Mouse (Mus musculus): ENCODE data around the gene Mipol1.

The Mipol1 gene

GRCm38 (mm10) chr12:57515702-57516377 lies 285.6 kb downstream of the Mipol1 start:
- no peak for DNase-seq (ENCODE audit: low read depth, low spot score)

- DNase-seq (ENCODE audit: low read depth, low spot score), result no peak
Observed at GRCm38 (mm10) chr12:57528335-57528734, 298.1 kb downstream of the Mipol1 start.

- DNase-seq (ENCODE audit: low read depth, low spot score), result peak; percentile 46
Observed at GRCm38 (mm10) chr12:57530474-57530873, 300.2 kb downstream of the Mipol1 start.

DNA sequence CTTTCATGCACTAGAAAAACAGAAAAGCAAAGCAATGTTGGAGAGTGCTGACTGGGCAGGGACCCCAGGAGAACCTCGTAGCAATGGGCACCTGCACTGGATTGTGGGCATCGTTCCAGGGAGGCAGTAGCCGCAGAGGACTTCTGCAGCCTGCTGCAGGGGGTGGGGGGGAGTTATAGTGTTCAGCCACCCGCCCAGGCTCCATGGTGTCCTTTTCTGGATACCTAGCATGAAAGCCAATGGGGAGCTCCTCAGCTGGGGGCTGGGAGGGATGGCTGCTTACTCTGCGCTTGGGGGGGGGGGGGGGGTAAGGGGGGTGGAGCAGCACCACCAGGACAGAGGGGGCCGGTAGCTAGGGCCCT lies 304.3 kb downstream of the Mipol1 start:
- DNase-seq (ENCODE audit: low read depth, low spot score), result no peak

DNA sequence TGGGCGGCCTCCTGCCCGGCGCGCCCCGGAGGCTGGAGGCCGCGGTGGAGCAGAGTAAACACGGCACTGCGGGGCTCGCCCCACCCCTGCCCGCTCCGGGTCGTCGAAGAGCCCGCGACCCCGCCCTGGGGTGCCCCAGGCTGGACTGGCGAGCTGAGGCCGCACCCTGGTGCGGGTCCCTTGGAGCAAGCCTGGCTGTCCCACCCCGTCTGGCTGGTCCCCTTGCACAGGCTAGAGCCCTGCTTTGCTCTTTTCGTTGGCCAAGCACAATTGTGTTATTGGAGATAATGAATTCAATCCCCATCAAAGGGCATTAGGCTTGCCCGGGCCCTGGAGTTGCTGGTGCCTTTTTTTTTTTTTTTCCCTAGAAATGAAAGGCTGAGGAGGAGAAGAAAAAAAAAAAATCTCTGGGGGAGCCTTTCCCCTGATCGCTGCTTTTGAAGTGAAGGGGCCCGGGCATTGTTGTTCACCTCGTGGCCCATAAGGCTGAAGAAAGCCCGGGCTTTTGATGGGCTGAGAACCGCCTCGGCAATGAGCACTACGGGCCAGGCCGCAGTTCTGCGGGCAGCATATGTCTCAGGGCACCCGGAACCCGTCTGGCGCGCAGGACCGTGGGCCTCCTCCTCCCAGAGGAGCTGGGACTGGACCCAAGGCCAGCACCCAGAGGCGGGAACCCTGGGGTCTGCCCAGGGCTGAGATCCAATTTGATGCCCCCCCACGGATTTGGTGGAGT lies 304.8 kb downstream of the Mipol1 start:
- no peak for DNase-seq (ENCODE audit: low read depth, low spot score)

DNA sequence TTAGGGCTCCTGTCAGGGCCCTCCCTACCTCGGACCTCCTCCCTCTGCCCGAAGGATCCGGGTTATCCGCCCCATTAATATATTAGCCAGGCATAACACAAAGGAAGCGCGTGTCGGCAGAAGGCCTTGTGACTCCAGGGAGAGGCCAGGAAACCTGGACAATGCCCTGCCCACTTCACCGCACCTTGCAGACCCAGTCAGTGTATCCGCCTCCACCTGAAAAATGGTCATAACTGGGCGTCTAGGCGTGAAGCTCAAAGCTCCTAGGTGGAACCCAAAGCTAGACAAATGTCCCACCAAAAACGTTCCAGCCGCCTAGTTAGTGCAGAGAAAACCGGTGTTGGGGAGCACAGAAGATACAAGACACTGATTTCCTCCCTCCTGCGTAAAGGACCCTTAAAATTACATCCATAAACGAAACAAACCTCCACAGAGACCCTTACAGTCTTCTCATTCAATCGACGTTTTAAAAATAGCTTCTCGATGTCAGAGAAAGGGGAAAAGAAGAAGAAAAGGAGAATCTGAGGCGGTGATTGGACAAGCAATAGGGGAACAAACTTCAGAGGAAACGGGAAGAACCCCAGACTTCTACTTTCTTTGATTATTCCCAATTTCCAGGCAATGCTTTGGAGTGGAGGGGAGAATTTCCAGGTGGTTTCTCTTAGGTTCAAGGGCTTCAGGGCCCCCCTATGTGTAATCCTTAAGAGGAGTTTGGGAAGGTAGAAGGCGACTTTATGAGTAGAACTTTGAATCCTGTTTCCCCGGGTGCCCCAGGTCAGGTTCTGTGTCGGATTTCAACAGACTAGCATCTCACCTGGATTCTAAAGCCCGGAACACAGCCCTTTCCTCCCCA lies 306.1 kb downstream of the Mipol1 start:
- DNase-seq (ENCODE audit: low read depth, low spot score), result no peak

DNA sequence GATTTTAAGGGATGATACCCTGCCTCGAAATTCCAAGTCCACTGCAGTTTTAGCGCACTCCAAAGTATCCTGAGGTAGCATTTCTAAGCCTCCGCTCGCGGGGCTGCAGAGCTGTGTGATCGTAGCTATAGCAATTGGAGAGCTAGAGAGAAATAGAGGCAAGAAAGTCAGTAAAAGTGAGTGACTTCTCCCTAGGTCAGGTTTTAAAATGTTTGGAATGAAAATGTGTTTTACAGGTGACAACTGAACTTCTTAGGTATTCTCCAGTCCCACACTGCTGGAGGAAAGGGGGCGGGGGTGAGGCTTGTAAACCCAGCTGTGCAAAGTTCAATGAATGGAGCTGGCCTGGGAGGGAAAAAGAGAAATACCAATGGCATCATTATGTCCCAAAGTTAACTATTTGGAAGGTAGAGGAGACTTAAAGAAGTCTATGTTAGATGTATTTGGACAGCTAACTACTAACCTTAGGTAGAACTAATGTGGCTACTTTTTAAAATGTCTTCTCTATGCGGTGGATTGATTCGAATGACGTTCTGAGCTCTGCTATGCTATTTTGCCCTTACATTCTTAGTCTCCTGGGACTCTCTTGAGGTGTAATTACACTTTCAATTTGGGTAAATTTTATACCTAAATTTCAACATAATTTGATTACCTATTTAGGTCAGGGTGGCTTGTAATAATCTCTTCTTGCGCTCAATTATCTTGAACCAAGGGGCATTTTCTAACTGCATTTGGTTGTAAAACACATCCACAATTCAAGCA lies 306.9 kb downstream of the Mipol1 start:
- DNase-seq (ENCODE audit: low read depth, low spot score), result no peak

GRCm38 (mm10) chr12:57537791-57538587 lies 307.8 kb downstream of the Mipol1 start:
- DNase-seq (ENCODE audit: low read depth, low spot score), result no peak

DNA sequence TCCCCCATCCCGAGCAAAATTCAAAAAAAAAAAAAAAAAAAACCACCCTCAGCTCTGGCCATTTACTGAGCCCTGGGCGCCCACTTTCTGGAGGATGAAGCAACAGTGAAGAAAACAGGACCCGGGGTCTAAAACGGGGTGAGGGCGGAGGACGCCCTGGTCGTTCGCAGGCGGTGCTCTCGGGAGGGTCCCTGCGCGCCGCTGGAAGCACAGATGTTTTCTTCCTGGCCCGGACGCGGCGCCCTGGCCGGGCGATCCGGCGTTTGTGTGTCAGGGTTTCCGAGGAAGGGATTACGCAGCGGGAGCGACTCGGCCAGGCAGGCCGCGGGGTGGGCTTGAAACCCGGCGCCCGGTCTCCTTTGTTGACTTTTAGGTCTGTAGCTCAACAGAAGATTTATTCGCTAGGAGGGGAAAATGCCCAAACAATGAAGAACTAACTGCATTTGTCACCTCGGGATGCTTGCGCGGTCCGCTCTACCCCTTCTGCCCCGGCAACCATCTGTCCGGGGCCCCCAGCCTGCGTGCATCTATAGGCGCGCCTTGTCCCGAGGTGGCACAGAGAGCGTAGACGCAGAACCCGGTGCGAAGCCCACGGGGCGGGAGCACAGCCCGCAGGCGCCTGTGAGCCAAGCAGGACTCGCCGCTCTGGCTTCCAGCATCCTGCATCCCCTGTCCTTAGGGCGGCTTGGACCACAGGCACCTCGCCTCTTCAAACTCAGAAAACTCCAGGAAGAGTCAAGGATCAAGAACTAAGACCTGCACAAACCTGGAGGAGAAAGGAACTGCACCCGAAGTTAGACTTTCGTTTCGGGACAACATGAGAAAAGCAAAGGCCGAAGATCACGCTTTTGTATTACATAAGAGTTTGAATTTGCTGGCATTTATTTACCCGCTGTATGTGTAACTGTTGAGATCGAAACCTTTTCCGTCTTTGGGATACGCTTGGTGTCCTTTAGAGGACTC lies 308.6 kb downstream of the Mipol1 start:
- DNase-seq (ENCODE audit: low read depth, low spot score), result peak; percentile 66

DNA sequence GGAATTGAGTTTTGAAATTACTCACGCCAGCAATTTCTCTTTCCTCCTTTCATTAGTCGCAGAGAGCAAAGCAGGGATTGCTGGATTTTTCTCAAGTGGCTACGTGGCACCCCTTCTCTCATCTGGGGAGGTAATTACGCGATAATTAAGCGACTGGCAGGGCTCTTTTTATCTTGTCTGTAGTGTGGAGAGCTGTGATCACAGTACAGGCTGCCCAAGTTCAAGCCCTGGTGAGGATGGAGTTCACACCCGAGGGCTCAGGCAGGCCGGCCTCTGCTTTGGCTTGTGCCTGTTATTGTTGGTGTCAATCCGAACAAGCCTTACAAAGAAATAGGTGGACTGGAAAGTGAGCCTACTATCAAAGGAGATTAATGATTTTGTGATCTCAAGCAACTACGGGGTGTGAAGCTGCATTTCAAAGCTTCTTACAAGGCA lies 309.3 kb downstream of the Mipol1 start:
- no peak for DNase-seq (ENCODE audit: low read depth, low spot score)

DNA sequence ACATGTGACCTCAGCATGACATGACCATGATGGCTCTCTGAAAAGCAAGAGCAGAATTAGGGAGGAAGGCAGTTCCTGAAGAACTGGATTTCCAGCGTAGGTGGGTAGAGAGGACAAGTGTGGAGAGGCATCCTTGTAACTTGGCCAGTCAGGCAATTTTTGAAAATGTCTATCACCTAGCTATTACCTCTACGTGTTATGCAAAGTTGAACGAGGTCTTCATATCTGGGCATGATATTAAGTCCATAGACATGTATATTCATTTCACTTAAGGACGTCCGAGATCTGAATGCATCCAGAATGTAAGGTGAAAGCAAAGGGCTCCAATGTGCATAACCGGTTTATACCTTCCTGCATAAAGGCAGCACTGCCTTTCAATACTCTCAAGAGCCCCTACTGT lies 310.9 kb downstream of the Mipol1 start:
- no peak for DNase-seq (ENCODE audit: low read depth, low spot score)

DNA sequence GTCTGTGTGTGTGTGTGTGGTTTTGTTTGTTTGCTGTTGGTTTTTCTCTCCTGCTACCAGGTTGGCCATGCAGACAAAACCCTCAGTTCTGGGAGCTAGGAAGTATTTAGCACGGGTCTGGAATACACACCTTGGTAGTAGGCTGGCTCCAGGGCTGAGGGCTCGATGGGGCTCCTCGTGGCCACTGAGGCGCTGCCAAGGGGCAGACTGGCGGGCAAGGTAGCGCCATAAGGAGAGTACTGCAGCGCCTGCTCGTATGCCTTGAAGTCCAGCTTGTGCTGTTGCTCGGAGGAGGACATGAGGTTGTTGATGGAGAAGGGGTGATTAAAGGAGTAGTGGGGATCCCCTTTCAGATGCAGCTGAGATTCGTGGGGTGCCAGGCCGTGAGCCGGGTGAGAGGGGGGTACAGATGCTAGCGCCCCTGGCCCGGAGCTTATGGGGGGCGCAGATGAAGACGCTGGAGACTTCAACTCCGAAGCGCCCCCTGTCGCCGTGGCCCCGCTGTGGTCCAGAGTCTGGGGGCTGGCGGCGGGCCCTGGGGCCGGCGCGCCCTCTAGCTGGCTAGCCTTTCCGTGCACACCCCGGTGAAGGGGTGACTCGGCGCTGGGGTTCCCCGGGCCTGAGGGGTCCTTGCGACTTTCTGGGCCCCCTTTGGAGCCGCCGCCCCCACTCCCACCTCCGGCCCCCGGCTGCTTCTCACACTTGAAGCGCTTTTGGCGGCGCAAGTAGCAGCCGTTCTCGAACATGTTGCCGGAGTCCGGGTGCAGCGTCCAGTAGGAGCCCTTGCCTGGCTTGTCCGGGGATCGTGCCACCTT lies 311.9 kb downstream of the Mipol1 start:
- no peak for DNase-seq (ENCODE audit: low read depth, low spot score)

- DNase-seq (ENCODE audit: low read depth, low spot score), result no peak
Observed at GRCm38 (mm10) chr12:57542746-57543626, 312.8 kb downstream of the Mipol1 start.

GRCm38 (mm10) chr12:57543627-57543991 lies 313.4 kb downstream of the Mipol1 start:
- no peak for DNase-seq (ENCODE audit: low read depth, low spot score)

DNA sequence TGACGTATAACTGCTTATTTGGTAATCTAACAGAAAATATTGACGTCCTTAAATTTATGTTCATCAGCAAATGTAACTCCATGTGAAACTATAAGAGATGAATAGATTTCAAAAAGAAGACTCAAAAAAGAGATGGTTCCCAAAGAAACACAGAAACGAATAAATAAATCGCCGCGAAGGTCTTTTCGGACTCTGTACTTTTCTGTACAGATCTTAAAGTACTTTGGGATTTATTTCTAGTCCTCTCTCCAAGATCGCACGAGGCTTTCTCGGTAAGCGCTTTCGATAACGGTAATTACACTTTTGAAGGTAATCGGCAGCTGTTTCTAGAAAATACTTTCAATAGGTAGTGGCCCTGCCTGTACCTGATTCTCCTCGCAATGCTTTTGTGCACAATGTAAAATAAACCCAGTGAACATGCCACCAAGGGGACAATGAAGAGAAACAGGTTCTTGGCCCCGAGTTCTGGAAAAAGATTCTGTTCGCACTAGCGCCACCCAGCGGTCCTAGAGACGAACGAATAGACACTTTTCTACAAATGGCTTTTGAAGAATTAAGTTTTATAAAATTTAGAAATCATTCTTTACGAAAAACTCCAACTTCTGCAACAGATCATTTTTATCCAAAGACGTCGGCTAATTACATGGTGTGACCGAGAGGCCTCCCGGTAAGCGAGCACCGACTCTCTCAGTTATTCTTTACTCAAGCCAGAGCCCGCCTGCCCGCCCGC lies 314.6 kb downstream of the Mipol1 start:
- peak; percentile 78 for DNase-seq (ENCODE audit: low read depth, low spot score)

DNA sequence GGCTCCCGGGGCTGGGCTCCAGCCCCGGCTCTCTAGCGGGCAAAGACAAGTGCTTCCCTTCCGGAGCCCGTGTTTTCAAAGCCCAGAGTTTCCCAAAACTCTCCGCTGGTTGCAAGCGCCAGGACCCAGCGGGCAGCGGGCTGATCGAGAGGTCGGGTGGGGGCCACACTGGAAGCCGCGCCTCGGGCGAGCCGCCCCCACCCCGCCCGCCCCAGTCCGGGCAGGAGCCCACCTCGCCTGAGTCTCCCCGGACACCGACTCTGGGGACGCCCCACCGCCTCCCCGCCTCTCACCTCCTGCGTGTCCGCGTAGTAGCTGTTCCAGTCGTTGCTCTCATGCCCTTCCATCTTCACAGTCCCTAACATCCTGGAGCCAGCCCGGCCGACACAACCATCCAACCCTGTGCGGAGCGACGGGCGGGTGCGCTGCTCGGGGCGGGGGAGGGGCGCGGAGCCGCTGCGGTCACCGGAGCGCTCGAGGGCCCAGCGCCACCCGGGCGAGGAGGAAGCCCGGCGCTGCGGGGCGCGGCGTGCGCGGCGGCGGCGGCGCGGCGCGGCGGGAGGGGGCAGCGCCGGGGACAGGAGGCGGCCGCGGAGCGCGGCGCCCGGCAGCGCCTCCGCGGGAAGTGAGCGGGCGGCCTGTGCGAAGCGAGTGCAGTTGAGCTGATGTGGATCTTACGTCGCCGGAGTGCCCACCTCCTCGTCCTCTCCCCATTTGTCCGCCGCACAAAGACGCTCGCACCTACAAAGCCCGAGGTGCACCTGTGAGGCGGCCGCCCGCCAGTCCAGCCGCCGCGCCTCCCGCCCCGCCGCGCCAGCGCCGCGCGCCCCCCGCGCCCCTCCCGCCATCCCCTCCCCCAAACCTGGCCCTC lies 315.4 kb downstream of the Mipol1 start:
- DNase-seq (ENCODE audit: low read depth, low spot score), result no peak

Data from mesoderm, embryonic 11.5 days (tissue).